Mouse (Mus musculus) cerebellum, adult 18-20 months (tissue): Measurements from ENCODE around the gene Hist2h2ac.
"Not testable (repeated sequence)": the region's sequence is repeated elsewhere in the genome, so short reads cannot be mapped to it uniquely, and the experiment has no call there.

ENCODE experiments used
- DNase-seq, 2 experiments: peaks; one replicate each; pipeline ENCODE4 v3.0.0; 2021

The Hist2h2ac gene

DNA sequence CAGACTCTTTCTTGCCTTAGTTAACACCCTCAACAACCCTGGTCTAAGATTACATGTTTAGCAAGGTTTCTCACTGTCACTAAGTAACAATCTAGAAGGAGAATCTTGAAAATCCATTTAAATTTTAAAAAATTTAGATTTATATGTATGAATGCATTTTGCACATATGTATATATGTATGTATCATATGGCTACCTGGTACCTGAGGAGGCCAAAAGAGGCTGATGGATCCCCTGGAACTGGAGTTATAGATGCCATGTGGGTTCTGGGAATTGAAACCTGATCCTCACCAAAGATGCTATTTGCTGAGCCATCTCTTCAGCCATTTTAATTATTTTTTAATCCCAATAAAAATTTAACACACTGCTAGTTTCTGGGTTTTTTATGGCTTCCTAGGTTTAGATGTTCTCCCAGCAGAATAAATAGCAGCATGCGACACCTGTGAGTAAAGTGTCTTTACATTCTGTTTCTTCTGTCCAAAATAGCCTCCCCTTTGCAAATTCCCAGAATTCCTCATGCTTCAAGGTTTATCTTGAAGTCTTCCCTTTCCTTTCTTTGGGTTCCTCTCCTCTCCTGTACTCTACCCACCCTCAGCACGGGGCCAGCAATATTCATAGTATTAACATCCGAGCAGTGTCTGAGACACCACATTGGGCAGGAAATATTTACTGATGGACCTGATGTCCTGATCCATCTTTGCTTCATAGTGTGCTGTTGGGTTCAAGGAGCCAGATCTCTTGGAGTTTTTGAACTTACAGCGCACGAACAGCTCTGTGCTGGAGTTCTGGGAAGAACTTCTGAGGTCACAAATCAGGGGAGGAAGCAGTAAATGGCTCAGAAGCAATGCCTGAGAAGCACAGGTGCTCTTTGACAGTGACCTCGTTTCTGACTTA, 27.7 kb upstream of the Hist2h2ac start:
- DNase-seq: no peak

GRCm38 (mm10) chr3:96247356-96248140, 26.9 kb upstream of the Hist2h2ac start:
- DNase-seq: no peak

- not testable (repeated sequence) for DNase-seq
Measured at GRCm38 (mm10) chr3:96246427-96246856, 25.8 kb upstream of the Hist2h2ac start, which contains the start of gene Hist2h3c1. Hist2h3c1 (plus strand) TSS chr3:96246685.

- DNase-seq: not testable (repeated sequence)
Measured at GRCm38 (mm10) chr3:96246018-96246417, 25.3 kb upstream of the Hist2h2ac start.

DNA sequence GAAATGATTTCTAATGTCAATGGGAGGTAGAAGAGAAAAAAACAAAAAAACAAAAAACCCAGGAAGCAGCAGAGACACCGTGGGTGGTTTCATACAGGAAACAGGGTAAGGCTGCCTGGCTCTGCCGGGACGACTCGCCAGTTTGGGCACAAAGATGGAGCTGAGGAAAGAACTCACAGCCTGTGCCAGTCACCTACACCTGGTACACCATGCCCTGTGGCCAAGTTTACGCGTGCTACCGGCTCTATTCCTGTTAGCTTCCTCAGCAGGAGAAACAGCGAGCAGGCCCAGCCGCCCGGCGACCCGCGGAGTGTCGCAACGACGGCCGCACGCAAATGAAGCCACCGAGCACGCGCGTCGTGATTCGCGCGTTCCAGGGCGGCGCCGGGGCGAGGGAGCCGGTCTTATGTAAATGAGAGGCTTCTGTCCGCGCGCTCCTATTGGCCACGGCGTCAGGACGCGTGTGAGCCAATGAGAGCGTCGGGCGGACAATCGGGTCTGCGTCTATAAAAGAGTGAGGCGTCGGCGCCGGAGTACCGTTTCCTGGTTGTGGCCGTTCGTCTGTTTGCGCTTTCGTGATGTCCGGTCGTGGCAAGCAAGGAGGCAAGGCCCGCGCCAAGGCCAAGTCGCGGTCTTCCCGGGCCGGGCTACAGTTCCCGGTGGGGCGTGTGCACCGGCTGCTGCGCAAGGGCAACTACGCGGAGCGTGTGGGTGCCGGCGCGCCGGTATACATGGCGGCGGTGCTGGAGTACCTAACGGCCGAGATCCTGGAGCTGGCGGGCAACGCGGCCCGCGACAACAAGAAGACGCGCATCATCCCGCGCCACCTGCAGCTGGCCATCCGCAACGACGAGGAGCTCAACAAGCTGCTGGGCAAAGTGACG, 24.6 kb upstream of the Hist2h2ac start, which contains the start of gene Hist2h2aa1:
TSS of gene Hist2h2aa1 (plus strand) at position 495 of the 884 bp plus-strand sequence.
- peak; percentile 82 to 89 for DNase-seq

DNA sequence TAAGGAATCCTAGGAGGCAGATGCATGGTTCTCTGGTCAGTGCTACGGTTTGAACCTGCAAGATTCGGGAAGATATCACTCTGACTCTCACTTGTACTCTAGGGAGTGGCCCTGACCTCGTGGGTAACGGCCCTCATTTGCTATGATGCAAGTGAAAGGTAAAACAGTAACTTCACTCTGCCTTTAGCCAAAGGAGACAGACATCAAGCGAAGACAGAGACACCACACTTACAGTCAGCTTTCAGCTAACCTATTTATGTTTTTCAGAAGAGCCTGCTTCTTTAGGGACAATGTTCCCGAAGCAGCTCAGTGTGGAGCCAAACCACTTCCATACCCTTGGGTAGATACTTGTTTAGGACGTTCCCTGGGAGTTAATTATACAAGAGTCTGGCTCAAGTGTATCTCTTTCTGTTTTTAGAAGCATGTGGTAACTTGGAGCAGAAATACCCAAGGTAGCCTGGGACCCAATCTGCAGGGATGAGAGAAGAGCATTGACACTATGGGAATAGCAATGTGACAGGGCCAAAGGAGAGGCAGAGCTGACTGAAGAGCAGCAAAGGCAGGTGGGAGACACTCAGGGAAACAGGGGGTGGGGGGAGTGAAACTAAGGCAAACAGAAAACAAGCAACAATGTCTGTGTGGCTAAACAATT, 23.4 kb upstream of the Hist2h2ac start:
- DNase-seq: no peak

GRCm38 (mm10) chr3:96240799-96241197, 20.1 kb upstream of the Hist2h2ac start:
- DNase-seq: no peak

DNA sequence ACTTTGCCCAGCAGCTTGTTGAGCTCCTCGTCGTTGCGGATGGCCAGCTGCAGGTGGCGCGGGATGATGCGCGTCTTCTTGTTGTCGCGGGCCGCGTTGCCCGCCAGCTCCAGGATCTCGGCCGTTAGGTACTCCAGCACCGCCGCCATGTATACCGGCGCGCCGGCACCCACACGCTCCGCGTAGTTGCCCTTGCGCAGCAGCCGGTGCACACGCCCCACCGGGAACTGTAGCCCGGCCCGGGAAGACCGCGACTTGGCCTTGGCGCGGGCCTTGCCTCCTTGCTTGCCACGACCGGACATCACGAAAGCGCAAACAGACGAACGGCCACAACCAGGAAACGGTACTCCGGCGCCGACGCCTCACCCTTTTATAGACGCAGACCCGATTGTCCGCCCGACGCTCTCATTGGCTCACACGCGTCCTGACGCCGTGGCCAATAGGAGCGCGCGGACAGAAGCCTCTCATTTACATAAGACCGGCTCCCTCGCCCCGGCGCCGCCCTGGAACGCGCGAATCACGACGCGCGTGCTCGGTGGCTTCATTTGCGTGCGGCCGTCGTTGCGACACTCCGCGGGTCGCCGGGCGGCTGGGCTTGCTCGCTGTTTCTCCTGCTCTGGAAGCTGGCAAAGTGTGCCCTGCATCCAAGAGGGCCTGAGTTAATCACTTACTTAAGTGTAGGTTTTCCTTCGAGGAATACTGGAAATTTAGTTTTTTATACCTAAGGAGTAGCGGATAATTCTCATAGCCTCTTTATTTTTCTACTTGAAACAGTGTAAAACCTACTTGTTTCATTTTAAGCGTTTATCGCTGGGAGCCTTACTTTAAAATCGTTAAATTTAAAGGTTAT, 19.5 kb upstream of the Hist2h2ac start, which contains the start of gene Hist2h2aa2:
TSS of gene Hist2h2aa2 (minus strand) at position 328 of the 850 bp plus-strand sequence.
- peak; percentile 89 to 97 for DNase-seq

- peak in 1 of 2 experiments; percentile 41 for DNase-seq
Measured at GRCm38 (mm10) chr3:96238954-96239793, 18.5 kb upstream of the Hist2h2ac start, which contains the start of gene Hist2h3c2. Hist2h3c2 (minus strand) TSS chr3:96239127.

- no peak for DNase-seq
Measured at GRCm38 (mm10) chr3:96237904-96238511, 17.3 kb upstream of the Hist2h2ac start.

GRCm38 (mm10) chr3:96237335-96237903, 16.7 kb upstream of the Hist2h2ac start:
- no peak for DNase-seq

DNA sequence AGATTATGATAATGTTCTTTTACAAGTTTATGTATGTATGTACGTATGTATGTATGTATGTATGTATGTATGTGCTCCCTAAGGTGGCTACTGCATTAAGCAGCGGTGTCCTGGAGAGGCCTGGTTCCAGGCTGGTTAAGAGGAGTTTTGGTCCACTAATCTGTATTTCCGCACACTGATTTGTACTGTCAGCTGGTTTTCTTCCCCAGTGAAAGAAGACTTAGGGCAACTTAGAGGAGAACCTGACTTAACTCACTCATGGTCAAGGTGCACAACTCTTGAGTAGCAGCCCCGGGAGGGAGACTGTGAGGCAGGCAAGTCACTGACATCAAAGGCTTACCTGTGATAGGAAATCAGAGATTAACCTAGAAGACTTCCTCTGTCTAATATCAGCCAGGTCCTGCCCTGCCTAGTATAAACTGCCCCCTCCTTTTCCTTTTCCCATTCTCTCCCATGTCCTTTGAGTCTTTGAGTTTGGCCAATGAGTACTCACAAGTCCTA, 16.2 kb upstream of the Hist2h2ac start:
- no peak for DNase-seq

- DNase-seq: no peak
Measured at GRCm38 (mm10) chr3:96235836-96236235, 15.2 kb upstream of the Hist2h2ac start.

DNA sequence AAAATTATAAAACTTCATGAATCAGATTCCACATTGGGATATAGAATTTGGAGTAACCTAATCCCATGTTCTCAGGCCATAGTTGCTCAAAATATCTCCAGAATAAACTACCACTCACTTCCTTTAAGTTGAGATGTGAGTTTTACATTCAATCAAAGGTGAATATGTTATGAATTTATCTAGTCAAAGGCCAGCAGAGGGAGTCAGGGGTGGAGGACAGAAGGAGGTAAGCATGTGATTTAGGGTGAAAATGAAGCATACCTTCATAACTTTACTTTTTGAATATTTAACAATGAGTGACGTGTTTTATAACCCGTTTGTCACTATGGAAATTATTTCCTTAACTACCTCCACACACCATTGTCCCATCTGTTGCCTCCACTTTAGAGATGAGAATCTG, 14.2 kb upstream of the Hist2h2ac start:
- no peak for DNase-seq

- DNase-seq: no peak
Measured at GRCm38 (mm10) chr3:96231758-96232120, 11.1 kb upstream of the Hist2h2ac start.

DNA sequence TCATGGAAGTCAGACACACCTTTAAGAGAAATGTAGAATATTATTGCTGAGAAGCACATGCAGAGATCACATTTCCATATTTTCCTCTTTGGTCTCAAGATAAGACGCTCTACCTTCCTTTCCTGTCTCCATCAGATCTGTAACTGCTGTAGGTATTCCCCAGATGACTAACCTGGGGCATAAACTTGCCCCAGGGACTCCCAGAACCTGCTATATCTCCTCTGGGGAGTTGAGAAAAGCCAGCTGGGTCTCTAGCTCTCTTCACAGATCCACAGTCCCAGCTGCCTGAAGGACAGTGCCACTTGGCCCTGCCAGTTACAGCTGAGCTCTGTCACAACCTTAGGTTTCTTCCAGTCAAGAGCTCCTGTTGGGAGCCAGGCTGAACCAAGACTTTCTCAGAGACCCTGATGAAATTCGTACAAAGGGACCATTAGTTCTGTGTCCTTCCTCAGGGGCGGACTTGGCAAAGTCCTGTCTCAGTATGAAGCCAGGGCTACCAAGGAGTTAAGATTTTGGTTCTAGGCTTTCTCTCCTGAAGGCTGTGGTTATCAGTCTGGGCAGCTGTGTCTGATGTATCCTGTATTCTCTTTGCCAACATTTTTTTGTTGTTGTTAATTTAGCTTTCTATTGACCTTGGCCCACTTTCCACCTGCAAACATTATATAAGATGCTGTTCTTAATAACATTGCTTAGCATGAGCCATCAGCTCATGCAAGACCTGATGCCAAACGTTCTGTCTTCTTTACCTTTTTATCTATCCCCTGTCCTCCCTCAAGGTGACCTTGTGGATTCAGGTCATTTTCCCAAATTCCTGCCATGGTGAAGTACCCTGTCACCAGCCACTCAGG, 10.5 kb upstream of the Hist2h2ac start:
- no peak for DNase-seq

DNA sequence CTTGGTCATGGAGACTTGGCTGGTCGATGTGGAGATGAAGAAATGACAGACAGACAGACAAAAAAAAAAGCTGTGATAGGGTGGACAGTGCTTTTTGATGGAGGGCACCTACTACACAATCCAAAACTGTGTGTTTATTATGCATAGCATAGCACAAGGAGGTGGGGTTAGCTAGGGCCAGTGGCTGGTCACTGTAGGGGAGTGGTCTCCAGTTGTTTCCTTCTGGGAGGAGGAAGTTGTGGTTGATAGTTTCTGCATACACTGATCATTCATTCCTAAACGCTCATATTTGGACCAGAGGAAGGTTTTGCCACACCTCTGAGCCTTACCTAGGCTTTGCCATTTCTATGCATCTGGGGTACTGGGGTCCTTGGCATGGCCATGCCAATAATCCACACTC, 9.7 kb upstream of the Hist2h2ac start:
- no peak for DNase-seq

DNA sequence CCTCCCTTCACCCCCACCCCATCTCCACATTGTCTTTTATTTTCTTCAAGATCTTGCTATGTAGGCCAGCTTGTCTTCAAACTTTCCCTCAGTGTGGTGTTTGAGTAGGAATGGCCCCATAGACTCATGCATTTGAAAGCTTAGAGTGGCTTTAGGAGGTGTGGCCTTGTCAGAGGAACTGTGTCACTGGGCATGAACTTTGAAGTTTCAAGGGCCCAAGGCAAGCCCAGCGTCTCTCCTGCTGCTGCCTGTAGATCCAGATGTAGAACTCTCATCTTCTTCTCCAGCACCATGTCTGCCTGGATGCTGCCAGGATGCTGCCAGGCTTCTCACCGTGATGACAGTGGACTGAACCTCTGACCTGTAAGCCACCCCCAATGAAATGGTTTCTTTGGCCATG, 8.1 kb upstream of the Hist2h2ac start:
- DNase-seq: no peak
